Comparison of ENCODE assay signal across 11 mouse cellular contexts in genomic region chrX:71663374-71663773, GRCm38 (mm10). TPM values are rescaled to one million over a fixed set of nuclear protein-coding genes. Genes with fewer than 3 reads are reported as not detected.
DNase-seq lines count a peak whose midpoint lies in the region; ATAC-seq lines count a peak whose summit lies in the region.
"Had no signal": no experiment of that assay in that cellular context is flagged by ENCODE, and none has a peak within 500 bp of the region (broad histone marks: within the 10 kb centered on the region; RNA-seq: fewer than 3 reads in every experiment).

Gene Gpr50 (plus strand): TSS chrX:71663667.

- no peak within 1 kb of the TSS for H3K9ac ChIP-seq in kidney, embryonic 15.5 days
- H3K9ac ChIP-seq in intestine, embryonic 14.5 days (ENCODE audit: low read length): no peak within 1 kb of the TSS
- H3K9ac ChIP-seq in neural tube, embryonic 11.5 days (ENCODE audit: low read length): no peak within 1 kb of the TSS; the same call in 1 of the 2 replicates

- DNase-seq in kidney, postnatal 36 days: no peak
- peak; percentile 39 for DNase-seq in embryo, embryonic 11 days
- DNase-seq in intestine, embryonic 14.5 days (ENCODE audit: low spot score): no peak
- DNase-seq in neural tube, embryonic 11.5 days (ENCODE audit: low spot score): peak; percentile 20
- no peak for DNase-seq in cerebellum, postnatal 36 days
- DNase-seq in spleen, postnatal 36 days (ENCODE audit: low spot score in 2 of 2): no peak
- DNase-seq in layer of hippocampus, adult 8-10 months (ENCODE audit: low spot score in 2 of 2): no peak
- DNase-seq: lung, postnatal 36 days; thymus, postnatal 14 days had no signal

- H3K27me3 ChIP-seq in kidney, embryonic 15.5 days: peaks cover 98% of the 10 kb centered on the region
- peaks cover 54% of the 10 kb centered on the region for H3K27me3 ChIP-seq in intestine, embryonic 14.5 days (replicated peaks; ENCODE audit: control insufficient read depth, insufficient read depth, low read length)
- H3K27me3 ChIP-seq in neural tube, embryonic 11.5 days (ENCODE audit: control insufficient read depth, insufficient read depth, low read length): peaks cover 65% of the 10 kb centered on the region

- H3K27ac ChIP-seq in kidney, embryonic 15.5 days: no peak within 1 kb of the TSS
- H3K27ac ChIP-seq in intestine, embryonic 14.5 days (ENCODE audit: low read depth): no peak within 1 kb of the TSS
- H3K27ac ChIP-seq in neural tube, embryonic 11.5 days (ENCODE audit: low read depth, low read length): no peak within 1 kb of the TSS

- no peaks in the 10 kb centered on the region; the same call in 1 of the 2 replicates for H3K9me3 ChIP-seq in kidney, embryonic 15.5 days (replicated peaks)
- H3K9me3 ChIP-seq in intestine, embryonic 14.5 days (ENCODE audit: control insufficient read depth, low read length): 0 out of 2 replicates have a peak, but pooled peaks cover 8% of the 10 kb centered on the region
- H3K9me3 ChIP-seq in neural tube, embryonic 11.5 days (ENCODE audit: control insufficient read depth, low read length): no peaks in the 10 kb centered on the region; the same call in 1 of the 2 replicates

- WGBS in kidney, embryonic 15.5 days: 21% methylated on average over 9 of the region's 9 CpGs
- WGBS in intestine, embryonic 14.5 days: 20% methylated on average over 9 of the region's 9 CpGs
- WGBS in neural tube, embryonic 11.5 days: 34% methylated on average over 9 of the region's 9 CpGs

- 0 out of 2 replicates have a peak, but pooled peaks have one; percentile 56 for ATAC-seq in kidney, embryonic 15.5 days (replicated peaks; ENCODE audit: low FRiP score)
- ATAC-seq in intestine, embryonic 14.5 days (replicated peaks; ENCODE audit: low FRiP score, low TSS enrichment, low read depth): no peak
- no peak for ATAC-seq in neural tube, embryonic 11.5 days (ENCODE audit: insufficient read depth, low FRiP score, low TSS enrichment)

- H3K36me3 ChIP-seq in kidney, embryonic 15.5 days: no peaks in the 10 kb centered on the region
- no peaks in the 10 kb centered on the region for H3K36me3 ChIP-seq in intestine, embryonic 14.5 days (ENCODE audit: control insufficient read depth, insufficient read depth, low read length)
- no peaks in the 10 kb centered on the region for H3K36me3 ChIP-seq in neural tube, embryonic 11.5 days (ENCODE audit: control insufficient read depth, insufficient read depth, low read length)

- H3K4me3 ChIP-seq in kidney, embryonic 15.5 days (replicated peaks): peak within 1 kb of the TSS; percentile 47
- peak within 1 kb of the TSS; percentile 41 for H3K4me3 ChIP-seq in intestine, embryonic 14.5 days (ENCODE audit: low read depth, low read length)
- peak within 1 kb of the TSS; percentile 35 for H3K4me3 ChIP-seq in neural tube, embryonic 11.5 days (ENCODE audit: low read depth, low read length)

- peaks cover 3% of the 10 kb centered on the region; the same call in 1 of the 2 replicates for H3K4me1 ChIP-seq in kidney, embryonic 15.5 days
- no peaks in the 10 kb centered on the region for H3K4me1 ChIP-seq in intestine, embryonic 14.5 days (replicated peaks; ENCODE audit: control insufficient read depth, insufficient read depth, low read length)
- H3K4me1 ChIP-seq in neural tube, embryonic 11.5 days (ENCODE audit: control insufficient read depth, insufficient read depth, low read length): no peaks in the 10 kb centered on the region

- peak within 1 kb of the TSS; percentile 72 for H3K4me2 ChIP-seq in kidney, embryonic 15.5 days
- peak within 1 kb of the TSS; percentile 54 for H3K4me2 ChIP-seq in intestine, embryonic 14.5 days (ENCODE audit: low read length)
- H3K4me2 ChIP-seq in neural tube, embryonic 11.5 days (ENCODE audit: low read depth): peak within 1 kb of the TSS; percentile 58

RNA-seq across cellular contexts. Expression of gene Gpr50, which starts in this region (rescaled TPM):
- polyA plus RNA-seq in kidney, embryonic 15.5 days (2015; fragmentation: Nextera tagmentation; extraction: Ambion mirVana): 0.34 and 0.42 TPM in 2 replicates
- polyA plus RNA-seq in intestine, embryonic 14.5 days (2014; fragmentation: Nextera tagmentation; extraction: Ambion mirVana): 1.6 and 1.7 TPM in 2 replicates
- polyA plus RNA-seq in neural tube, embryonic 11.5 days (2014; fragmentation: Nextera tagmentation; extraction: Ambion mirVana): 0.11 and 0.61 TPM in 2 replicates
- total RNA-seq in layer of hippocampus, adult 8-10 months (2022): under 1 TPM in 2 of 4 experiments, not detected in 2; 0.14 to 0.64 TPM
- total RNA-seq: MEL had no signal

Comparison
In these comparisons a context has a peak if more than half of its experiments do, and no peak if none do; other contexts are left out.
1. Peak in ATAC-seq, H3K4me3 ChIP-seq and H3K4me2 ChIP-seq in kidney, embryonic 15.5 days; RNA of the gene not detected or under 1 TPM.
2. Peak in DNase-seq, H3K4me3 ChIP-seq and H3K4me2 ChIP-seq in neural tube, embryonic 11.5 days; RNA of the gene not detected or under 1 TPM.